Mouse (Mus musculus) erythroblast, embryonic 14.5 days (primary cell): Measurements from ENCODE around the gene Ccn6.

Experiments used
- GATA1 ChIP-seq: IDR thresholded peaks from 2 replicates; pipeline ENCODE4 v1.6.1; 2012; ENCODE audit warnings: low read length, inconsistent platforms, mixed read lengths
- TAL1 ChIP-seq: IDR thresholded peaks from 3 replicates; pipeline ENCODE4 v1.6.1; 2012; ENCODE audit warnings: low read length, inconsistent platforms, mixed read lengths

GRCm38 (mm10) chr10:39192673-39193072 lies 29.1 kb upstream of the Ccn6 start:
- no peak for TF ChIP-seq GATA1
- no peak for TF ChIP-seq TAL1
